Mouse (Mus musculus): ENCODE data around the gene Mrvi1. TPM values are rescaled to one million over a fixed set of nuclear protein-coding genes. Genes with fewer than 3 reads are reported as not detected.

Mrvi1 gene
- polyA plus RNA-seq, 1 experiment: 6.4 TPM

DNA sequence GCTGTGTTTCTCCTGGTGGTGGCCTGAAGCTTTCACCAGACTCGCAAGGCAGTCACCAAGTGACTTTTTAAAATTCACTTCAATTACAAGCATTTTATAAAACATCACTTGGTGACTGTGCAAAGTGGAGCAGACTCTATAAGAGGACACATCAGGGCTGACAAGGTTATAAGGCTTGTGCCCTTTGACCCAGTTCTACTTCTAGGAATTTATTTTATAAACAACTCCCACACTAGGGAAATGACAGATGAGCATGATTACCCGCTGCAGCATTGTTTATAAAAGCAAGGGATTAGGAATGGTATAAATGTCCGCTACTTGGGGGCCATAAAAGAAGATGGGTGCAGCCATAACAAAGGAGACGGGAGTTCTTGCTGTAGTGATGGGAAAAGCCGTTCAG is 1.4 kb upstream of the Mrvi1 start:
- H3K27ac ChIP-seq (ENCODE audit: insufficient read depth, low read length): no peak overlapping the region
- no peaks in the 10 kb centered on the region for H3K4me1 ChIP-seq (ENCODE audit: control insufficient read depth, insufficient read depth, low read length)
- H3K4me3 ChIP-seq (ENCODE audit: insufficient read depth, low read length): no peak overlapping the region
- TF ChIP-seq CTCF (IDR thresholded peaks at IDR 0.05; ENCODE audit: borderline replicate concordance, insufficient read depth, low read length): no peak
- TF ChIP-seq POLR2A (IDR thresholded peaks at IDR 0.05; ENCODE audit: low read depth, low read length): no peak

DNA sequence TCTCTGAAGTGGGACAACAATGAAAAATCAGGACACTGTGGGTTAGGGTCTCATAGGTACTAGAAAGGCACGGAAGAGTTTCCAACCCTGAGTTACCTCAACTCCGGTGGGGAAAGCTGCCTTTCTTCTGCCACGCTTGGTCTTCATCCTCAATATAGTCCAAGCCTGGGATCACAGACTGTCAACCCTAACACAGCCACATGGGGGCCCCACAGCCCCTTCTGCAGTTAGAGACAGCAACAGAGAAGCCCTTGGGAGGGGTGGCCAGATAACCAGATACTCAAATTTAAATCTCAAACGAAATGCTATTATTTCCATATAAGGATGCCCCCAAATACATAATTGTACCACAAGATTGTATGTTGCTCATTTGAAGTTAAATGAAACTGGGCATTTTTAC is 503 bp upstream of the Mrvi1 start:
- TF ChIP-seq CTCF (IDR thresholded peaks at IDR 0.05; ENCODE audit: borderline replicate concordance, insufficient read depth, low read length): no peak
- TF ChIP-seq POLR2A (IDR thresholded peaks at IDR 0.05; ENCODE audit: low read depth, low read length): no peak
- H3K27ac ChIP-seq (ENCODE audit: insufficient read depth, low read length): no peak overlapping the region
- no peak overlapping the region for H3K4me3 ChIP-seq (ENCODE audit: insufficient read depth, low read length)

GRCm38 (mm10) chr7:110981036-110981435 is 1.2 kb downstream of the Mrvi1 start:
- no peak for TF ChIP-seq POLR2A (IDR thresholded peaks at IDR 0.05; ENCODE audit: low read depth, low read length)
- TF ChIP-seq CTCF (IDR thresholded peaks at IDR 0.05; ENCODE audit: borderline replicate concordance, insufficient read depth, low read length): no peak
- H3K4me3 ChIP-seq (ENCODE audit: insufficient read depth, low read length): 0 out of 2 replicates have a peak overlapping the region, but pooled peaks have one; percentile 10
- H3K27ac ChIP-seq (ENCODE audit: insufficient read depth, low read length): no peak overlapping the region
- no peaks in the 10 kb centered on the region for H3K4me1 ChIP-seq (ENCODE audit: control insufficient read depth, insufficient read depth, low read length)

More for the DNA sequence above, 503 bp upstream of the Mrvi1 start:
- no peaks in the 10 kb centered on the region for H3K4me1 ChIP-seq (ENCODE audit: control insufficient read depth, insufficient read depth, low read length)

DNA sequence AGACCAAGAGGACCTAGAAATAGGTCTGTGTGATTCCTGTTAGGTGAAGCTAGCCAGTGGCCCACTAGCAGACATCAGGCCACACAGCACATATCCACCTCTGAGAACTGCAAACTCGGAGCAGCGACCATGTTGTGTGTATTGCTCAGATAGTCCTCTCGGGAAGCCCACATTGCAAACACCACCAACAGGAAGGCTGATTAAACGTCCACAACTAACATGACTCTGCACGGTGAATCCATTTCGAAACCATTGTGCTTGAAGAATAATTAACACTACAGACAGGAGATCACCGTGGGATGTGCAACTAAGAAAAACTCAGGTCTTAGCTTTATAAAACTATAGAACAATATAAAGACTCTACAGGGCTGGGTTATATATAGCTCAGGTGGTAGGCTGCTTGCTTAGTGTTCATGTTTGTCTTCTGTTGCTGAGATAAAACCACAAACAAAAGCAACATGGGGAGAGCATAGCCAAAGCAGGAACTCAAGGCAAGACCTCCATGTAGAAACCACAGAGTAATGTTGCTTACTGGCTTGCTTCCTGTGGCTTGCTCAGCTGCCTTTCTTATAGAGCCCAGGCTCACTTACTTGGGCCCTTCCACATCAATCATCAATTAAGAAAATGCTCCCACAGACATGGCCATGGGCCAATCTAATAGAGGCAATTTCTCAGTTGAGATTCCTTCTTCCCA is 4.4 kb downstream of the Mrvi1 start:
- Histone ChIP-seq H3K27ac (ENCODE audit: insufficient read depth, low read length) (no peak overlapping the region), H3K4me1 (ENCODE audit: control insufficient read depth, insufficient read depth, low read length) (no peaks in the 10 kb centered on the region), H3K4me3 (ENCODE audit: insufficient read depth, low read length) (no peak overlapping the region)
- TF ChIP-seq CTCF (IDR thresholded peaks at IDR 0.05; ENCODE audit: borderline replicate concordance, insufficient read depth, low read length): no peak
- TF ChIP-seq POLR2A (IDR thresholded peaks at IDR 0.05; ENCODE audit: low read depth, low read length): no peak

DNA sequence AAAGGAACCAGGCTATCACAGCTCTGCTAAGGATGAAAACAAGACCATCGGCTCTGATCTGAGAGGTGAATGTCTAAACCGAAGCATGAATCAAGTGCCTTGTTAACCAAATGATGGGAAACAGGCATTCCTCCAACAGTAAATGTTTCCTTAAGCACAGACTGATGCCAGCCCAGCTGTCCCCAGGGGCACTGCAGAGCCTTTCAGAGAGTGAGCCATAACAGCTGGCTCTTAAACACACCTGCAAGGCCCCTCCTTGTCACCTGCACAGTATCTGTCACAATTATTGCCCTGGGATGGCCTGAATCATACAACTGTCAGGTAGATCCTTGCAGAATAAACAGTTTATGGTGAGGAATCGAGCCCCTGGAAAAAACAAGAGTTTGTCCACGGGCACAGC is 8.8 kb downstream of the Mrvi1 start:
- Histone ChIP-seq H3K4me1 (ENCODE audit: control insufficient read depth, insufficient read depth, low read length) (no peaks in the 10 kb centered on the region), H3K27ac (ENCODE audit: insufficient read depth, low read length) (no peak overlapping the region), H3K4me3 (ENCODE audit: insufficient read depth, low read length) (no peak overlapping the region)
- TF ChIP-seq POLR2A (IDR thresholded peaks at IDR 0.05; ENCODE audit: low read depth, low read length) (no peak), CTCF (IDR thresholded peaks at IDR 0.05; ENCODE audit: borderline replicate concordance, insufficient read depth, low read length) (no peak)

- Histone ChIP-seq H3K27ac (ENCODE audit: insufficient read depth, low read length) (no peak overlapping the region), H3K4me1 (ENCODE audit: control insufficient read depth, insufficient read depth, low read length) (no peaks in the 10 kb centered on the region), H3K4me3 (ENCODE audit: insufficient read depth, low read length) (no peak overlapping the region)
- TF ChIP-seq CTCF (IDR thresholded peaks at IDR 0.05; ENCODE audit: borderline replicate concordance, insufficient read depth, low read length) (no peak), POLR2A (IDR thresholded peaks at IDR 0.05; ENCODE audit: low read depth, low read length) (no peak)
Measured at GRCm38 (mm10) chr7:110972796-110973195, 9.5 kb downstream of the Mrvi1 start.

GRCm38 (mm10) chr7:110967373-110967772 is 14.9 kb downstream of the Mrvi1 start:
- no peak overlapping the region for H3K27ac ChIP-seq (ENCODE audit: insufficient read depth, low read length)
- no peak overlapping the region for H3K4me3 ChIP-seq (ENCODE audit: insufficient read depth, low read length)
- no peaks in the 10 kb centered on the region for H3K4me1 ChIP-seq (ENCODE audit: control insufficient read depth, insufficient read depth, low read length)
- TF ChIP-seq POLR2A (IDR thresholded peaks at IDR 0.05; ENCODE audit: low read depth, low read length): no peak

GRCm38 (mm10) chr7:110966853-110967252 is 15.4 kb downstream of the Mrvi1 start:
- Histone ChIP-seq H3K27ac (ENCODE audit: insufficient read depth, low read length) (no peak overlapping the region), H3K4me3 (ENCODE audit: insufficient read depth, low read length) (no peak overlapping the region), H3K4me1 (ENCODE audit: control insufficient read depth, insufficient read depth, low read length) (no peaks in the 10 kb centered on the region)
- no peak for TF ChIP-seq CTCF (IDR thresholded peaks at IDR 0.05; ENCODE audit: borderline replicate concordance, insufficient read depth, low read length)
- no peak for TF ChIP-seq POLR2A (IDR thresholded peaks at IDR 0.05; ENCODE audit: low read depth, low read length)

GRCm38 (mm10) chr7:110965387-110965786 is 16.9 kb downstream of the Mrvi1 start:
- no peaks in the 10 kb centered on the region for H3K4me1 ChIP-seq (ENCODE audit: control insufficient read depth, insufficient read depth, low read length)
- H3K4me3 ChIP-seq (ENCODE audit: insufficient read depth, low read length): no peak overlapping the region
- TF ChIP-seq POLR2A (IDR thresholded peaks at IDR 0.05; ENCODE audit: low read depth, low read length) (no peak), CTCF (IDR thresholded peaks at IDR 0.05; ENCODE audit: borderline replicate concordance, insufficient read depth, low read length) (no peak)
- no peak overlapping the region for H3K27ac ChIP-seq (ENCODE audit: insufficient read depth, low read length)

GRCm38 (mm10) chr7:110963655-110963997 is 18.6 kb downstream of the Mrvi1 start:
- TF ChIP-seq CTCF (IDR thresholded peaks at IDR 0.05; ENCODE audit: borderline replicate concordance, insufficient read depth, low read length): no peak
- no peak for TF ChIP-seq POLR2A (IDR thresholded peaks at IDR 0.05; ENCODE audit: low read depth, low read length)
- Histone ChIP-seq H3K4me3 (ENCODE audit: insufficient read depth, low read length) (no peak overlapping the region), H3K27ac (ENCODE audit: insufficient read depth, low read length) (no peak overlapping the region), H3K4me1 (ENCODE audit: control insufficient read depth, insufficient read depth, low read length) (no peaks in the 10 kb centered on the region)

All from embryonic fibroblast, embryonic 13.5 days (primary cell).